Mouse (Mus musculus) olfactory bulb, adult 2 months (tissue): ENCODE results near the gene Lgals1.

Experiments used
- CTCF ChIP-seq: fragments of 200-500 bp; IDR thresholded peaks from 2 replicates; pipeline ENCODE4 v1.5.1; 2012; ENCODE audit warnings: low read depth, mild to moderate bottlenecking, low read length, moderate library complexity; ENCODE audit not compliant: insufficient read depth
- POLR2A ChIP-seq: fragments of 200-500 bp; IDR thresholded peaks from 2 replicates; pipeline ENCODE4 v1.6.1; 2012; ENCODE audit warnings: mild to moderate bottlenecking, low read depth, low read length, moderate library complexity; ENCODE audit not compliant: insufficient read depth

DNA sequence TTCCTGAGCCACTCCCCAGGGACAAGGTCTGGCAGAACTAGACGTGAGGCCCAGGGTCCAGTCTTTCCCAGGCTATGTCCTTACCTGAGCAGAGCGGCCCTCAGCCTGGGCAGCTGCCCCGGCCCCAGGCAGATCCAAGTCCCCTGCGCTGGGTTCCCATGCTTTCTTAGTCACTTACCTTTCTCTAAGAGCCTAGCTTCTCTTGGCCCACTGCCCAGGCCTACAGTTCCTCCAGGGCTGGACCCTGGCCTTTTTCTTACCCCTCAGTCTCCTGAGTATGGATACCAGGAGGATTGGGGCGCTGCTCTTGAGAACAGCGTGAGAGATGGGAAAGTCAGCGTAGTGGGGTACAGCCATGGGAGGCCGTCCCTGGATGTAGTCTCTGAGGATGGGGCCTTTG is 46.1 kb upstream of the Lgals1 start:
- no peak for TF ChIP-seq CTCF
- TF ChIP-seq POLR2A = no peak
